Mouse (Mus musculus): ENCODE data around the gene Spon1.

- TF ChIP-seq EP300 (IDR thresholded peaks at IDR 0.05): no peak
- TF ChIP-seq CTCF (IDR thresholded peaks at IDR 0.05): no peak
Measured at GRCm38 (mm10) chr7:113797134-113797533, 31.3 kb downstream of the Spon1 start.
